Mouse (Mus musculus): ENCODE results near the gene Epha2.

Epha2 gene

DNA sequence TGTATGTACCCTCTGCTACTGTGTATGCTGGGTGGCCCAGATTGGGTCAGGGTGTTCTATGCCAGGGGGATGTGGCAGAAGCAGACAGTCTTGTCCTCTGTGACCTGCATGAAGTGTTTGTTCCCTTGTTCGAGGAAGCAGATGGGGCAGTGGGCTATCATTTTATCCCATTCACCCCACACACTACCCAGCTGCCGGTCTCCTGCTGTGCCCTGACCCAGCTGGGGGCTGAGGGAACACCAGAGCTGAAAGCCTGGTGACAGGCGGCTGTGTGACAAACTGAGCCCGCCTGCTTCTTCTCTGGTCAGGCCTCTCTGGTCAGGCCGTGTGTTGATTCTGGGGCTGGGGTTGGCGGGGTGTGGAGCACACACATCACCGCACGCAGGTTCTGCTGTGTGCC is 5.0 kb downstream of the Epha2 start:
- no peak for DNase-seq

DNA sequence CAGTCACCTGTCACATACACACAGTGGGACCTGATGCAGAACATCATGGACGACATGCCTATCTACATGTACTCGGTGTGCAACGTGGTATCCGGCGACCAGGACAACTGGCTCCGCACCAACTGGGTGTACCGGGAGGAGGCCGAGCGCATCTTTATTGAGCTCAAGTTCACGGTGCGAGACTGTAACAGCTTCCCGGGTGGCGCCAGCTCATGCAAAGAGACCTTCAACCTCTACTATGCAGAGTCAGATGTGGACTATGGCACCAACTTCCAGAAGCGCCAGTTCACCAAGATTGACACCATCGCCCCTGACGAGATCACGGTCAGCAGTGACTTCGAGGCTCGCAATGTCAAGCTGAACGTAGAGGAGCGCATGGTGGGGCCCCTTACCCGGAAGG is 7.3 kb downstream of the Epha2 start:
- DNase-seq: no peak

- no peak for DNase-seq
Measured at GRCm38 (mm10) chr4:141308857-141309772, 8.1 kb downstream of the Epha2 start.

GRCm38 (mm10) chr4:141309773-141310145 is 8.7 kb downstream of the Epha2 start:
- no peak for DNase-seq

- no peak for DNase-seq
Measured at GRCm38 (mm10) chr4:141310191-141310606, 9.2 kb downstream of the Epha2 start.

- DNase-seq: no peak
Measured at GRCm38 (mm10) chr4:141311078-141311477, 10.0 kb downstream of the Epha2 start.

DNA sequence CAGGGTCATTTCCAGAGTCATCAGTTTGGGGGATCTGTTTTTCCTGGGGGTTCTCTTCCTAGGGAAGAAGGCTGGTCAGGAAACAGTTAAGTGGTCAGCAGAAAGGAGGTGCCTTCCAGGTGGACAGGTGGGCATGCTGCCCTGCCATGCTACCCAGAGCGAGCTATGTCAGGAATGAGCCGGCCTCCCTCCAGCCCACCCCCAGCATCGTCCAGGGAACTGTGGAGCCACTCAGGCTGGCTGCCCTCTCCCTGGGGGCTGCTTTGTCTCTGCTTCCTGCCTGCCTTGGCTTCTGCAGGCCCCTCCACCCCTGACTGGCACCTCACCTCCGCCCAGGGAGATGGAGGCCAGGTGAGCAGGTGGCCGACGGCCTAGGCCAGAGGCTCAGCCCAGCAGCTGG is 10.5 kb downstream of the Epha2 start:
- no peak for DNase-seq

GRCm38 (mm10) chr4:141311908-141312307 is 10.9 kb downstream of the Epha2 start:
- DNase-seq: no peak

DNA sequence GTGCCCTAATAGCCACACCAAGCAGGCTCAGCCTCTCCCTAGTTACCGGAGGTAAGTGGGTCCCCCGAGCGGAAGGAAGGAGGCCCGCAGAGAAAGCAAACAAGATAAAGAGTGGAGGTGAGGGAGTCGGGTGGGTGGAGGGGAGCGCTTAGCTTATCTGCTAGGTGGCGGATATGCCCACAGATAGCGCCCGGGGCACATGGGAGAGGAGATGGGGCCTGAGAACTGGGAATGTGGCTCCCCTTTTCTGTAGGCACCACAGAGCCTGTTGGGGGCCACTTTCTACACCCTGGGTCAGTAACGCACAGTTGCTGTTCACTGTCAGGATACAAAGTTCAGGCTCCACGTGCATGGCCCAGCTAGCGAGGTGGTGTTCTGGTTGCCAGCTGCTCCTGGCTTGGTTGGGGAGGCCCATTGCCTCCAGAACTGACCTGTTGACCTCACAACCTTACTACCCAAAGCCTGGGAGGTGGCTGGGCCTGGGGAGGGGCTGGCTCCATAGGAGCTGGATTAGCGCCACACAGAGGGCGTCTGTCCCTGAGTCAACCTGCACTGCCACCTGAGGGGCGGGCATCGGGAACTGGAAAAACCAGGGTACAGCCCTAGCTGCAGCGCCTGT is 11.6 kb downstream of the Epha2 start:
- no peak for DNase-seq

DNA sequence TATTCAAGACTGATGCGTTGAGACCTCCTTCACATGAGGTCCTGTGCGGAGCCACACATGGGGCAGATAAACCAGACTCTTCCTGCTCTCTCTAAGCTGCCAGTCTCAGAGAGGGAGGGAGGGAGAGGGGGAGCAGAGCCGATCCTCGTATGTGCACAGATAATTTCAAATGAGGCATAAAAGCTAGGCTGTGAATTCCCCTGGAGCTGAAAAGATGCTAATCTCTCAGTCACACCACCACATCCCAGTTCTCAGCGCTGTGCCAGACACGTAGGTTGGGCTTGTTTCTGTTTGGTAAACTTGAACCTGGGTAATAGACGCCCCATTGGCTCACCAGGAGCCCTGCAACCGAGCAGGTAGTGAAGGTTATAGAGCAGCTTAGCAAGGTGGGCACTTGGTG is 12.4 kb downstream of the Epha2 start:
- DNase-seq: no peak

DNA sequence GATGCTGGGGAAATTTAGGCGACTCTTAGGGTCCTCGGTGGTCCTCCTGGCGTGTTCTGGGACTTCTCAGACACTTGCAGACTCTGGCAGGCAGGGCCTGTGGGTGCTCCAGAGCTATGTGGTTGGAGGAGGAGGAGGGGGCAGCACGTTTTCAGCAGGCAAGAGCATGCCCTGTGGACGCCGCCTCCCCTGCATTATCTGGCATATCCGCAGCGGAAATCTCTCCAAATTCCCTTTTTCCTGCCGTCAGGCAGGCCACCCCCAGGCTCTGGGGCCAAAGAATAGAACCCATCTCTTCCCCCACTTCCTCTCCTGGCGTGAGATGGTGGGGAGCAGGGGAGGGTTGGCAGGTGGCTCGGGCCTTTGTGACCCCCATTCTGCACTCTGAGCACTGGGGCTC is 12.9 kb downstream of the Epha2 start:
- no peak for DNase-seq

DNA sequence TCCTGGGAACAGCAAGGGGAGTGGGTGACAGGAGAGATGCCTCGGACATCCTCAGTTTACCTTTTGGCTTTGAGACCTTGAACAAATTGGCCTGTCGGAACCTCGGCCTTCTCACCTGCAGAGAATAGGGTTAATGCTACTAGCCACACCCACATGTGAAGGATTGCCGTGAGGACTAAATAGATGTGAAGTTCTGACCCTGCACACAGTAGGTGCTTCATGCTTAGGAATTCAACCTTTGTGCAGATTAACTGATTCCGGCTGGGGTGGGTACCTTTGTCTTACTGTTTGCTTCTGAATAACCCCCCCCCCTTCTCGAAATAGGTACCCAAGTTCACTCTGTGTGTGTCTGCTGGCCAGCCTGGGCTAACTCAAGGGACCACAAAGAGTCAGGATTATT is 13.7 kb downstream of the Epha2 start:
- no peak for DNase-seq

DNA sequence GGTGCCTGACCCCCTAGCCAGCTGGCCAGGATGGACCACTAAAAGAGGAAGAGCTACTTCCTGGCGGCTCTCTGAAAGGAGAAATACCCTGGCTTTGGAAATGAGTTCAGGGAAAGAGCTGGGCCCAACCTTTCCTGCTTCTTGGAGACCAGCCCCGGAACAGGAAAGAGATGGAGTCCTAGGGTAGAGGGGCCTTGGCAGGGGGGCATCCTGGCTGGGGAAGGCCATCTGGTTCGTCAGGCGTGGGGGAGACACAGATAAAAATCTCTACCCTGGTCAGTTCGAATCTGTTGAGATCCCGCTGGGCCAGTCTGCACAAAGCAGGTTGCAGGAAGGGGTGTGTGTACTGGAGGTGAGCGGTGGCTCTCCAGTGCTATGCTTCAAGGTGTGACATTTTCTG is 15.0 kb downstream of the Epha2 start:
- no peak for DNase-seq

GRCm38 (mm10) chr4:141316498-141317180 is 15.6 kb downstream of the Epha2 start:
- DNase-seq: no peak

DNA sequence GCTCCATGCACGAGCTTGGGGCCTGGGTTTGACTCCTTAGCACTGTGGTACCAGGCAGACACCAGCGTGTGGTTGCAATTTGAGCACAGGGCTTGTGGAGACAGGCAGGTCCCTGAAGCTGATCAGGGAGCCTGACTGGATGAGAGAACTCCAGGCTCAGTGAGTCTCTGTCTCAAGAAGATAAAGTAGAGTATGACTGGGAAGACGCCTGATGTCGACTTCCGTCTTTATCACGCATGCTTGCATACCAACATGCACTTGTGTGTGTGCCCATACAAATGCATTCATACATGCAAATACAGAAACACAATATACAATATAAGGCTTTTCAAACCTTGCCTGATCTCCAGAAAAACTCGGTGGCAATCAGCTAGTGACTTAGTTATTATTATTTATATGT is 16.9 kb downstream of the Epha2 start:
- no peak for DNase-seq

DNA sequence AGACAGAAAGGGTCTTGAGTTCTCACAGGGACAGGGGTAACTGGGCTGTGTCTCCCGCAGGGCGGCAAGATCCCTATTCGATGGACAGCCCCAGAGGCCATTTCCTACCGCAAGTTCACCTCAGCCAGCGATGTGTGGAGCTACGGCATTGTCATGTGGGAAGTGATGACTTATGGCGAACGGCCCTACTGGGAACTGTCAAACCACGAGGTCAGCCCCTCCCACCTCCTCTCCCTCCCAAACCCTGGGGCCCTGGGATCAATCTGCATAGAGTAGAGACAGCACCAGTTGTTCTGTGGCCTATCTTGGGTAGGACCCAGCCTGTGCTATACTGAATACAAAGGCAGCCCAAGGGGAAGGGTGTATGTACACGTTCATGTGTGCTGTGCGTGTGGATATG is 21.5 kb downstream of the Epha2 start:
- DNase-seq: no peak

DNA sequence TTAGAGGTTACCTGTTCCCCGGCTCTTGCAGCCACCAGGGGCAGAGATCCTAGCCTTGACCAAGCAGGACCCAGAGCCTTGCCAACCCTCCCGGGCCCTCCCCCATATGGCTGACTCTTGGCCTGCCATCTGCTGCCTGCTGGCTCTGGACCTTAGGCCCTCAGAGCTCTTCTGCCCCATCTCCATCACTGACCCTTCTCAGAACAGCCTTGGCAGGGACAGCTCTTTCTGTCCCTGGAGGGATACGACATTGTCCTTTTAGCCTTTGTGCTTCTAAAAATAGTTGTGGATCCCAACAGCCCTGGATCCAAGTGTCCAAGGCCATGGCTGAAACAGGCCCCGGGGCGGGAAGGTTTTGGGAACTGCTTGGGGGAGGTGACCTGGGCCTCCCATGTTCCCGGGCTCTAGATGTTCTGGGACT is 23.7 kb downstream of the Epha2 start:
- DNase-seq: no peak

- DNase-seq: no peak
Measured at GRCm38 (mm10) chr4:141325636-141326035, 24.6 kb downstream of the Epha2 start.

DNA sequence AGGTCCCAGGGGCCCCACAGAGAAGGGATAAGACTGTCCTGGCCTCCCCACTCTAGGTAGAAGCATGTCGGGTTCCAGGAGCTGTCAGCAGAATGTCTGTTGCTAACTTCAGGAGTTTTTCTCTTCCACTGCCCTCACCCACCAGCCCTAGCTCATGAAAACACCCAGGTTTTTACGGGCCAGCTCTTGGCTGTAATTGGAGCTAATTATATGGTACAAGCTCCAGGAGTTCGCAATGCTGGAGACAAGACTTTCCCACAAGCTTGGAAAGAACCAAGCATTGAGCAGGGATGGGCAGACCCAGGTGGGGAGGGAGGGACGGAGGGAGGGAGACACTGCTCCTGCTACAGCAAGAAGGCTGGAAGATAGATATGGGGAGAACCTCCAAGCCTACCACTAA is 26.0 kb downstream of the Epha2 start:
- DNase-seq: no peak

DNA sequence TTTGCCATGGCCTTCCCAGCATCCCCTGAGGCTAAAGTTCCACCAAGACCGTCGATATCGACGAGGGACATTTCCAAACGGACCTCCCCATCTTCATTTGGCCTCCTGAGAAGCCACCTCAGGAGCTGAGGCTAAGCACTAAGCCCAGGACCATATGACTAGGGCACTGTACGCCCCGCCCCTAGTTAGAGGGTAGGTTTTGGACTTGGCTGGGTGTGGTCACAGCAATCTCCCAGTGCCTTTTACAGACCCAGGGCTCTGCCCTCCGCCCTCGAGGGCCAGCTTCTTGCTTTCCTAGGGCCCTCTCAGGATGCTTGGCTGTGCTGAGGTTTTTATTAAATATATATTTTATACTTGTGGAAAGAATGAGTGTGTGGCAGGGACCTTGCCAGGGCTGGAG is 27.7 kb downstream of the Epha2 start:
- no peak for DNase-seq

GRCm38 (mm10) chr4:141329968-141330367 is 28.9 kb downstream of the Epha2 start:
- no peak for DNase-seq

DNA sequence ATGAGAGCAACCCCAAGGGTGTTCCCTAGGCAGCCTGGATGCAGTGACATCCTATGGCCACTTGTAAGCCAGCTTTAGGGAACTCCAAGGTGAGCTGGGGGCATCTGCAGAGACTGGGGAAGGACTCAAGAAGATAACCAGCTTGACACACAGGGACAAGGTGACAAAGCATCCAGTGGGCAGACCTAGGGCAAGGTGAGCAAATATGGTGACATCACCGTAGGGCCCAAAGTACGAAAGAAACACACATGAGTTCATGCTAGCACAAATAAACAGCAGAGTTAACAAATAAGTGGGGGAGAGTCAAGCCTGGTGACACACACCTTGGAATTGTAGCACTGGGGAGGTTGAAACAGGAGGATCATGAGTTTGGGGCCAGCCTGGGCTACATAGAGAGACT is 30.4 kb downstream of the Epha2 start:
- DNase-seq: no peak

DNA sequence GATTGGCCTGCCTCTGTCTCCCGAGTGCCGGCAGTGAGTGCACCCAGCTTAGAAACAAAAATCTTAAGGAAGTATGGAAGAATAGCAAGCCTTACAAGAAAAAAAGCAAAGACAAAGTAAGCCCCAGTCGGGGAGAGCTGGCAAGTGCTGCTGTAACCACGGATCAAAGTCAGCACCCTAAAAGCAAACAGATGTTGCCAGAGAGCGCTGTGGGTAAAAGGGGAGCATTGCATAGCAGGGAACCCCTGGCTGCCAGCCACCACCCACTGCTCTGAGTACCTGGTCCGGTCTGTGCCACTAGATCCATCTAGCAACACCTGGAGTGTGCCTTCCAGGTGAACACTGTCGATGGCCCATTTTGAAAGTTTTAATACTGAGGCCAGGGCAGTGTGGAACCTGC is 31.2 kb downstream of the Epha2 start:
- DNase-seq: no peak

- no peak for DNase-seq
Measured at GRCm38 (mm10) chr4:141334695-141335094, 33.7 kb downstream of the Epha2 start.

Measured in thymus, adult 18-20 months (tissue).